13 mouse cellular contexts compared by ENCODE assay signal in the genomic region with DNA sequence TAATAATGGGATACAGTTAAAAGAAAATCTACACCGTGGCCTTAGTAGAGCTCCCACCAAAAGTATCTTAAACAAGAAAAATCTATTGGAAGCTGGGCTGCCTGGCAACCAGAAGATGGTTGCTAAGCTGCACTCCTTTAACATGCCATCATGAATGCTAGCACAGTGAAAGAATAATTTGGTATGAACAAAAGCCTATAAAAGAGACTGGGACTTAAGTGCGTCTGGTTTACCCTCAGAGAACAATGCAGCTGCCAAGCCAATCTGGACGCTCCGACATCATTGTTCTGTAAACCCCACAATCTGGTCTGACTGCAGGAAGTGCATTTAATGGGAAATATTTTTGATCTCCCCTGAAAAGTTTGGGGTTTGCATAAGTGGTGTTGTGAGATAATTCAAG. TPM values are rescaled to one million over a fixed set of nuclear protein-coding genes. Genes with fewer than 3 reads are reported as not detected.
DNase-seq lines count a peak whose midpoint lies in the region; ATAC-seq and TF ChIP-seq lines count a peak whose summit lies in the region.
"Had no signal": no experiment of that assay in that cellular context is flagged by ENCODE, and none has a peak within 500 bp of the region (broad histone marks: within the 10 kb centered on the region; RNA-seq: fewer than 3 reads in every experiment).

No protein-coding gene starts in this region.

- no peaks in the 10 kb centered on the region for H3K27me3 ChIP-seq in forebrain, embryonic 14.5 days (replicated peaks; ENCODE audit: control insufficient read depth, insufficient read depth, low read length)
- no peaks in the 10 kb centered on the region for H3K27me3 ChIP-seq in midbrain, embryonic 10.5 days (ENCODE audit: low read depth, poor library complexity, severe bottlenecking)
- no peaks in the 10 kb centered on the region for H3K27me3 ChIP-seq in intestine, postnatal 0 days (replicated peaks; ENCODE audit: control insufficient read depth, insufficient read depth, low read length)
- H3K27me3 ChIP-seq: liver, embryonic 12.5 days had no signal

- H3K9ac ChIP-seq in forebrain, embryonic 14.5 days (ENCODE audit: low read length), result peak overlapping the region; percentile 49
- no peak overlapping the region for H3K9ac ChIP-seq in intestine, postnatal 0 days (ENCODE audit: low read depth, low read length)
- H3K9ac ChIP-seq: liver, embryonic 12.5 days had no signal

- TF ChIP-seq CTCF in intestine, postnatal 0 days (IDR thresholded peaks at IDR 0.05; ENCODE audit: low read depth), result no peak

- H3K36me3 ChIP-seq in forebrain, embryonic 14.5 days (ENCODE audit: control insufficient read depth, insufficient read depth, low read length), result peaks cover 13% of the 10 kb centered on the region
- peaks cover 32% of the 10 kb centered on the region for H3K36me3 ChIP-seq in midbrain, embryonic 10.5 days
- no peaks in the 10 kb centered on the region for H3K36me3 ChIP-seq in intestine, postnatal 0 days (ENCODE audit: control insufficient read depth, insufficient read depth)
- H3K36me3 ChIP-seq: liver, embryonic 12.5 days had no signal

- H3K27ac ChIP-seq in forebrain, embryonic 14.5 days (ENCODE audit: low read depth, low read length), result peak overlapping the region; percentile 75
- peak overlapping the region; percentile 90 for H3K27ac ChIP-seq in midbrain, embryonic 10.5 days (replicated peaks)
- H3K27ac ChIP-seq in intestine, postnatal 0 days (ENCODE audit: low read depth, low read length), result no peak overlapping the region
- H3K27ac ChIP-seq: gastrocnemius, adult 2 months; liver, embryonic 12.5 days had no signal

- no peaks in the 10 kb centered on the region for H3K9me3 ChIP-seq in forebrain, embryonic 14.5 days (replicated peaks; ENCODE audit: control insufficient read depth, low read length)
- no peaks in the 10 kb centered on the region for H3K9me3 ChIP-seq in midbrain, embryonic 10.5 days (replicated peaks)
- no peaks in the 10 kb centered on the region for H3K9me3 ChIP-seq in intestine, postnatal 0 days (ENCODE audit: control insufficient read depth)
- H3K9me3 ChIP-seq: liver, embryonic 12.5 days had no signal

- H3K4me3 ChIP-seq in forebrain, embryonic 14.5 days (ENCODE audit: low read depth, low read length), result peak overlapping the region; percentile 33
- H3K4me3 ChIP-seq in midbrain, embryonic 10.5 days, result peak overlapping the region; percentile 58
- H3K4me3 ChIP-seq in intestine, postnatal 0 days (ENCODE audit: low read depth, low read length), result no peak overlapping the region
- H3K4me3 ChIP-seq: gastrocnemius, adult 2 months; liver, embryonic 12.5 days had no signal

- peak; percentile 39 for DNase-seq in layer of hippocampus, adult 9-11 months
- no peak for DNase-seq in layer of hippocampus, postnatal 36 days
- peak; percentile 93 for DNase-seq in forebrain, embryonic 14.5 days (ENCODE audit: low spot score)
- DNase-seq in midbrain, embryonic 10.5 days (ENCODE audit: low spot score), result peak; percentile 73
- peak; percentile 85 for DNase-seq in retina, postnatal 1 day
- DNase-seq in adrenal gland, adult 2 months, result no peak
- DNase-seq: adrenal gland, postnatal 10 days; cerebellum, adult 11-12 months; gastrocnemius, adult 2 months; kidney, adult 8-10 months had no signal

- peak overlapping the region; percentile 48 for H3K4me2 ChIP-seq in forebrain, embryonic 14.5 days (ENCODE audit: low read length)
- H3K4me2 ChIP-seq in intestine, postnatal 0 days (replicated peaks; ENCODE audit: low read depth), result no peak overlapping the region
- H3K4me2 ChIP-seq: liver, embryonic 12.5 days had no signal

- ATAC-seq in forebrain, embryonic 14.5 days, result peak; percentile 85
- no peak for ATAC-seq in intestine, postnatal 0 days
- no peak for ATAC-seq in granulocyte monocyte progenitor cell, adult 5-6 weeks (replicated peaks; ENCODE audit: poor library complexity, severe bottlenecking)
- ATAC-seq: liver, embryonic 12.5 days had no signal

- 2% methylated on average over 4 of the region's 4 CpGs for WGBS in forebrain, embryonic 14.5 days
- WGBS in midbrain, embryonic 10.5 days, result 19% methylated on average over 4 of the region's 4 CpGs
- 70% methylated on average over 4 of the region's 4 CpGs for WGBS in intestine, postnatal 0 days

- peaks cover 41% of the 10 kb centered on the region for H3K4me1 ChIP-seq in forebrain, embryonic 14.5 days (ENCODE audit: control insufficient read depth, insufficient read depth, low read length)
- H3K4me1 ChIP-seq in midbrain, embryonic 10.5 days, result peaks cover 85% of the 10 kb centered on the region
- no peaks in the 10 kb centered on the region for H3K4me1 ChIP-seq in intestine, postnatal 0 days (replicated peaks; ENCODE audit: control insufficient read depth, insufficient read depth, low read length)
- H3K4me1 ChIP-seq: liver, embryonic 12.5 days had no signal

RNA-seq across cellular contexts. Expression of a gene that starts 22.1 kb away (rescaled TPM):
- 10 to 100 TPM; 12.6 to 12.9 TPM for total RNA-seq in layer of hippocampus, postnatal 36 days (2021)
- polyA plus RNA-seq in forebrain, embryonic 14.5 days (2014; fragmentation: Nextera tagmentation; extraction: Ambion mirVana), result 9.9 and 10.5 TPM in 2 replicates
- 6.9 and 9.6 TPM in 2 replicates for polyA plus RNA-seq in midbrain, embryonic 10.5 days (2016; fragmentation: Nextera tagmentation; extraction: Ambion mirVana)
- 0.95 and 1.1 TPM in 2 replicates for polyA plus RNA-seq in intestine, postnatal 0 days (2015; fragmentation: Nextera tagmentation; extraction: Ambion mirVana)
- total RNA-seq in adrenal gland, adult 2 months (2021), result 10 to 100 TPM; 19.2 to 23.6 TPM
- 2.8 and 3.3 TPM in 2 replicates for polyA plus RNA-seq in adrenal gland, adult 2 months (2012; rRNA removed)
- 4.8 and 8.8 TPM in 2 replicates for total RNA-seq in granulocyte monocyte progenitor cell, adult 5-6 weeks (2014; fragmentation: Nextera tagmentation)
- total RNA-seq in granulocyte monocyte progenitor cell, adult 5-6 weeks (2017), result 4.5 and 6.1 TPM in 2 replicates

Comparison
In these comparisons a context has a peak if more than half of its experiments do, and no peak if none do; other contexts are left out.
1. DNase-seq: peak in layer of hippocampus, adult 9-11 months (single experiment), forebrain, embryonic 14.5 days (single experiment), midbrain, embryonic 10.5 days (single experiment) and retina, postnatal 1 day (single experiment); none in layer of hippocampus, postnatal 36 days (0 of 2) and adrenal gland, adult 2 months (single experiment).